Mouse (Mus musculus) heart, embryonic 14.5 days (tissue): Measurements from ENCODE around the gene Olfr1449. TPM values are rescaled to one million over a fixed set of nuclear protein-coding genes. Genes with fewer than 3 reads are reported as not detected.
"Not testable (repeated sequence)": the region's sequence is repeated elsewhere in the genome, so short reads cannot be mapped to it uniquely, and the experiment has no call there.

Source experiments
- ATAC-seq: fragments of 200-750 bp; cut with Nextera tagmentation; 2 replicates; pipeline ENCODE4 v1.8.0; 2017; ENCODE audit warnings: low read depth, moderate TSS enrichment; ENCODE audit not compliant: insufficient number of reproducible peaks, insufficient read depth, low FRiP score
- H3K27ac ChIP-seq, 2 experiments: fragments of 200-500 bp in 1 of 2; fragments of 300-500 bp in 1 of 2; sonication (generic) in 1 of 2; replicated peaks in 1 of 2; 2 replicates each; pipeline ENCODE4 v1.5.1; 2012 to 2014; ENCODE audit warnings: low read depth in 2 of 2, low read length in 2 of 2, control low read depth in 1 of 2, mild to moderate bottlenecking in 1 of 2, mixed read lengths in 1 of 2; ENCODE audit not compliant: control insufficient read depth in 1 of 2, insufficient read depth in 1 of 2
- H3K27me3 ChIP-seq: fragments of 300-500 bp; sonication (generic); 2 replicates; pipeline ENCODE4 v1.6.1; 2014; ENCODE audit warnings: mild to moderate bottlenecking, low read length, control low read depth; ENCODE audit not compliant: control insufficient read depth, insufficient read depth
- H3K36me3 ChIP-seq: fragments of 300-500 bp; sonication (generic); 2 replicates; pipeline ENCODE4 v1.6.1; 2014; ENCODE audit warnings: mild to moderate bottlenecking, control low read depth, low read length, mixed read lengths; ENCODE audit not compliant: control insufficient read depth, insufficient read depth
- H3K4me1 ChIP-seq, 2 experiments: fragments of 200-500 bp in 1 of 2; fragments of 300-500 bp in 1 of 2; sonication (generic) in 1 of 2; 2 replicates each; pipeline ENCODE4 v1.6.1; 2012 to 2014; ENCODE audit warnings: low read length in 2 of 2, control low read depth in 1 of 2, mixed read lengths in 1 of 2; ENCODE audit not compliant: control insufficient read depth in 2 of 2, insufficient read depth in 2 of 2
- H3K4me2 ChIP-seq: fragments of 300-500 bp; sonication (generic); 2 replicates; pipeline ENCODE4 v1.6.1; 2014; ENCODE audit warnings: mild to moderate bottlenecking, low read length
- H3K4me3 ChIP-seq, 2 experiments: fragments of 200-500 bp in 1 of 2; fragments of 300-500 bp in 1 of 2; sonication (generic) in 1 of 2; 2 replicates each; pipeline ENCODE4 v1.5.1; 2012 to 2014; ENCODE audit warnings: low read length in 2 of 2, mild to moderate bottlenecking in 2 of 2, control low read depth in 1 of 2, low read depth in 1 of 2, moderate library complexity in 1 of 2; ENCODE audit not compliant: control insufficient read depth in 1 of 2, insufficient read depth in 1 of 2
- H3K9ac ChIP-seq: fragments of 300-500 bp; sonication (generic); 2 replicates; pipeline ENCODE4 v1.6.1; 2014; ENCODE audit warnings: mild to moderate bottlenecking, low read length
- H3K9me3 ChIP-seq: fragments of 300-500 bp; sonication (generic); 2 replicates; pipeline ENCODE4 v1.6.1; 2016; ENCODE audit warnings: low read length, control low read depth; ENCODE audit not compliant: control insufficient read depth
- WGBS: fragments of 180-500 bp; shearing (Covaris S2); extraction: QIAGEN DNeasy Blood & Tissue Kit; methylation state at CpG from one replicate; pipeline ENCODE4 v1.1.7; 2014; 5-methylcytosine and 5-hydroxymethylcytosine counted together
- polyA plus RNA-seq: library from polyadenylated mRNA; unstranded; fragments of >200 nt; fragmentation: Nextera tagmentation; extraction: Ambion mirVana; gene quantifications from 2 replicates; pipeline ENCODE4 v1.2.1, GENCODE M21; 2014

Olfr1449 gene
- polyA plus RNA-seq: not detected in 2 replicates

DNA sequence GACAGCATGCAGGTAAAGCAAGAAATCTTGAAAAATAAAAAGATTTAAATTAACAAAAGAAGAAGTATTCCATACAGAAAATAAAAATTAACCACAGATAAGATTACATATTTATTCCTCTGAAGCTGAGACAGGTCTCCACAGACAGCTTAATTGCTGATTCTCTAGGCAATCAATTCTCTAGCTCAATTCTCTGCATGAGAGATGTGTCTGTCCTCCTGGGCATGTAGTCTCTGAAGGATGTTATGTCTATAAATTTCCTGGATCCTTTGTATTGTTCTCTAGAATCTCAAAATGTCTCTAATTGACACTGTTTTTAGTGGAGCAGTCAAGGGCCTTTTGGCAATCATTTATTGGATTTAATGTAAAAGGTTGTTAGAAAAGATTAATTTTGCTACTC, at the start of gene Olfr1449:
Gene Olfr1449 (plus strand): TSS at position 301 of the 400 bp plus-strand sequence.
- ATAC-seq: no peak
- H3K27me3 ChIP-seq: no peaks in the 10 kb centered on the region

DNA sequence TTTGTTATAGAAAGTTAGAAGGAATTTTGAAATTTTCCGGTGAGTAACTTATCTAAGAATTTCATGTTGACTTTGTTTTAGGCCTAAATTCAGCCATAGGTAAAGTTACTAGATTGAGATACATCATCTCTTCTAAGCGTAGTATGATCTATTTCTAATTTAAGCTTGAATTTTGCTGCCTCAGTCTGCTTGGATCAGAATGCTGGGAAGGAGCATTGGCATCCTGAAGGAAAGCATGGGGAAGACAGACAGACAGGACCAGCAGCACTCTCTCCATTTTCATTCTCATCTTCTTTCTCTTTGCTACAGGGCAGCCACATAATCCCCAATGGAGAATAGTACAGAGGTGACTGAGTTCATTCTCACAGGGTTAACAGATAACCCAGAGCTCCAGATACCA, 47.1 kb upstream of the Olfr1449 start, which contains the start of gene Olfr1445:
Gene Olfr1445 (plus strand): TSS at position 301 of the 400 bp plus-strand sequence.
- no peak for ATAC-seq
- WGBS: 78% methylated on average over 2 of the region's 2 CpGs
- no peak within 1 kb of the TSS for H3K4me3 ChIP-seq

More for the DNA sequence above, at the start of gene Olfr1449:
- no peak within 1 kb of the TSS for H3K27ac ChIP-seq
- no peaks in the 10 kb centered on the region for H3K4me1 ChIP-seq
- H3K9ac ChIP-seq: no peak within 1 kb of the TSS
- H3K9me3 ChIP-seq: peaks cover 2% of the 10 kb centered on the region; the same call in 1 of the 2 replicates
- no peaks in the 10 kb centered on the region for H3K36me3 ChIP-seq
- H3K4me2 ChIP-seq: no peak within 1 kb of the TSS
- no peak within 1 kb of the TSS for H3K4me3 ChIP-seq

DNA sequence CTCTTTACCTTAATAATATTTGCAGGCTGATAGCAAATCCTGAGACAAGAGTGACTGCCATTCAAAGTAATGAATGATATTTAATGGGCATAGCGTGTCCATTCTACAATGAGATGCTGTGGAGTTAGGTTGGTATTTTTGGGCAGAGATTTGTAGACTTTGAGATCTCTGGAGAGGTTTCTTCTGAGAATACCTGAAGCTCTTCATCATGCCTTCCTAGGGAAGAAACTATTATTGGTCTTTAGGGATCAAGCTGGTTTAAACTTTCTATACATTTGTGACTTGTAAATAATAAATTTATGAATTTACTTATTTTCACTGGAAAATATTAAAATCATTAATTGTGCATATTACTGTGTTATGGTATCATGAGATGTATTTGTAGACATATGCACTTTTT, 37.2 kb upstream of the Olfr1449 start, which contains the start of gene Olfr1446:
Gene Olfr1446 (minus strand): TSS at position 101 of the 400 bp plus-strand sequence.
- H3K9ac ChIP-seq: no peak within 1 kb of the TSS
- no peaks in the 10 kb centered on the region for H3K36me3 ChIP-seq
- H3K9me3 ChIP-seq: no peaks in the 10 kb centered on the region
- WGBS: 73% methylated on average over 1 of the region's 1 CpGs
- H3K27ac ChIP-seq: no peak within 1 kb of the TSS
- no peaks in the 10 kb centered on the region for H3K27me3 ChIP-seq
- H3K4me2 ChIP-seq: no peak within 1 kb of the TSS
- no peak within 1 kb of the TSS for H3K4me3 ChIP-seq
- no peaks in the 10 kb centered on the region for H3K4me1 ChIP-seq
- ATAC-seq: no peak

More for the DNA sequence above, 47.1 kb upstream of the Olfr1449 start, which contains the start of gene Olfr1445:
- no peak within 1 kb of the TSS for H3K27ac ChIP-seq
- no peaks in the 10 kb centered on the region for H3K36me3 ChIP-seq
- 0 out of 2 replicates have a peak, but pooled peaks cover 4% of the 10 kb centered on the region for H3K9me3 ChIP-seq
- H3K9ac ChIP-seq: no peak within 1 kb of the TSS
- no peaks in the 10 kb centered on the region for H3K27me3 ChIP-seq
- H3K4me2 ChIP-seq: no peak within 1 kb of the TSS
- no peaks in the 10 kb centered on the region for H3K4me1 ChIP-seq

DNA sequence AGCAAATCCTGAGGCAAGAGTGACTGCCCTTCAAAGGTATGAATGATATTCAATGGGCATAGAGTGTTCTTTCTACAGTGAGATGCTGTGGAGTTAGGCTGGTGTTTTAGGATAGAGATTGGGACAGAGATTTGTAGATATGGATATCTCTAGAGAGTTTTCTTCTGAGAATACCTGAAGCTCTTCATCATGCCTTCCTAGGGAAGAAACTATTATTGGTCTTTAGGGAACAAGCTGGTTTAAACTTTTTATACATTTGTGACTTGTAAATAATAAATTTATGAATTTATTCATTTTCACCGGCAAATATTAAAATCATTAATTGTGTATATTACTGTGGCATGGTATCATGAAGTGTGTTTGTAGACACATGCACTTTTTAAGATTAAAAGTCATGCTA, 27.0 kb upstream of the Olfr1449 start, which contains the start of gene Olfr1447:
Gene Olfr1447 (minus strand): TSS at position 101 of the 400 bp plus-strand sequence.
- Histone ChIP-seq H3K4me1 (no peaks in the 10 kb centered on the region), H3K4me2 (no peak within 1 kb of the TSS), H3K4me3 (no peak within 1 kb of the TSS), H3K27me3 (no peaks in the 10 kb centered on the region), H3K27ac (no peak within 1 kb of the TSS), H3K9ac (no peak within 1 kb of the TSS), H3K9me3 (no peaks in the 10 kb centered on the region), H3K36me3 (no peaks in the 10 kb centered on the region)
- 84% methylated on average over 1 of the region's 1 CpGs for WGBS
- ATAC-seq: no peak

DNA sequence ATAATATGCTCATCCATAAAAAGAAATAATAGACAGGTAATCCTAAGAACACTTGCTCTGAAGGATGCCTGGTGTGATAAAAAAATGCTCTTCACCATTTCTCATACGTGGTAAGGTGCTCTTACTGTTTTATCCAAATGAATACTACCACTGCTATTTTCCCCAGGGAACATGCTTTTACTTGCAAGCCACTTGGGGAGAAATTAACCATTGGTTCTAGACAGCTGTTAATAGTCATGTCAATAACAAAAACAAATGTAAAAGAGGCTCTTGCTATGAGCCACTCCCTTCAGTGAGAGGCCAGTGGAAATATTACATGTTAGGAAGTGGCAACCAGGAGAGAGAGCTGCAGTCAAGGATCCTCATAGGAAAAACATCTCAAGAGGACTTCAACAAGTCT, 6.3 kb upstream of the Olfr1449 start, which contains the start of gene Olfr1448:
Gene Olfr1448 (minus strand): TSS at position 101 of the 400 bp plus-strand sequence.
- no peak within 1 kb of the TSS for H3K9ac ChIP-seq
- no peak within 1 kb of the TSS for H3K4me3 ChIP-seq
- WGBS: 73% methylated on average over 1 of the region's 1 CpGs
- H3K36me3 ChIP-seq: no peaks in the 10 kb centered on the region
- H3K4me1 ChIP-seq: no peaks in the 10 kb centered on the region
- no peak within 1 kb of the TSS for H3K27ac ChIP-seq
- H3K4me2 ChIP-seq: no peak within 1 kb of the TSS
- no peaks in the 10 kb centered on the region for H3K27me3 ChIP-seq
- no peak for ATAC-seq
- H3K9me3 ChIP-seq: 0 out of 2 replicates have a peak, but pooled peaks cover 2% of the 10 kb centered on the region

DNA sequence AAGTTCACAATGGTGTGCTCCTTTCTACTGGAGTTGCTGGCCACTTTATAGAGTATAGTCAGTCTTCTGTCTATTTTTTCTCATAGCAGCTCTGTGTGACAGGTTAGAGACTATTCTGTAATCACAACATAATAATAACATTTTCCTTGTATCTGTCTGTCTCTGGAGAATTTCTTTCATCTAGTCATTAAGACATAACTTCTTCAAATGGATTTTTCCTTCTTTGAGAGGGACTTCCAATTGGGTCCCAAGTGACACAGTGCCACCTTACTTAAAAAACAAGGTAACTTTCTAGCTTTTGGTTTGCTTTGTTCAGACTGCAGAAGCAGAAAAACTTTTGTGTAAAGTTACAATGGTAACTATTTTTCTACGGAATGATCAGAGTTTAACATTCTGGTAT, 19.3 kb downstream of the Olfr1449 start, which contains the start of gene Olfr1450:
Gene Olfr1450 (plus strand): TSS at position 301 of the 400 bp plus-strand sequence.
- Histone ChIP-seq H3K27ac (no peak within 1 kb of the TSS), H3K4me2 (no peak within 1 kb of the TSS), H3K4me1 (no peaks in the 10 kb centered on the region), H3K27me3 (no peaks in the 10 kb centered on the region), H3K4me3 (no peak within 1 kb of the TSS), H3K9ac (no peak within 1 kb of the TSS), H3K9me3 (peaks cover 9% of the 10 kb centered on the region; the same call in 1 of the 2 replicates), H3K36me3 (no peaks in the 10 kb centered on the region)
- no peak for ATAC-seq
- WGBS: 81% methylated on average over 1 of the region's 1 CpGs

DNA sequence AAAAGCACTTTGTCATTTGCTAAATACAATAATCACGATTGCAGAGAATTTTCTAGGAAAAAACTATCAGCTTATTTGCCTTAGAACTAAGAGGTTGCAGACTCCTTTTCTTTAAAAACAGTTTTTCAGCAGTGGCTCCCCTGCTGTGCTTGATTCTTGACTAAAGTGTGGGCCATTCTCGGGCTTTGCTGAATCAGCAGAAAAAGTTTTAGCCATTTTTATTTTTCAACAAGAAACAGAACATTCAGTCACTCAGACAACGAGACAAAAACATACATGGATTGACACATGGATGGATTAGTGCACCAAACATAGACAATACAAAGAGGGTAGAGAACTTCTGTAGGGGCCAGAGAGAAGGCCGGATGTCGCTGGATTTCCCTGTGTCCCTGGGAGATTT, 39.4 kb downstream of the Olfr1449 start:
- H3K4me1 ChIP-seq, ATAC-seq, H3K4me3 ChIP-seq, H3K27ac ChIP-seq, H3K9ac ChIP-seq, H3K27me3 ChIP-seq, H3K4me2 ChIP-seq, H3K36me3 ChIP-seq: not testable (repeated sequence)
- WGBS: 70% methylated on average over 5 of the region's 5 CpGs
- H3K9me3 ChIP-seq: peaks cover 12% of the 10 kb centered on the region; the same call in 1 of the 2 replicates
